Mouse (Mus musculus) stomach, embryonic 15.5 days (tissue): Measurements from ENCODE around the gene Dync1i2. TPM values are rescaled to one million over a fixed set of nuclear protein-coding genes. Genes with fewer than 3 reads are reported as not detected.
A peak's percentile ranks its signal among the peaks of the same experiment; 100 is the strongest.

Source experiments
- ATAC-seq: fragments of 200-750 bp; cut with Nextera tagmentation; 2 replicates; pipeline ENCODE4 v1.8.0; 2017; ENCODE audit warnings: low read depth, moderate number of reproducible peaks, moderate TSS enrichment; ENCODE audit not compliant: insufficient read depth, low FRiP score
- H3K27ac ChIP-seq: fragments of 300-500 bp; sonication (generic); 2 replicates; pipeline ENCODE4 v1.5.1; 2015; ENCODE audit warnings: mild to moderate bottlenecking, inconsistent platforms
- H3K27me3 ChIP-seq: fragments of 300-500 bp; sonication (generic); replicated peaks from 2 replicates; pipeline ENCODE4 v1.6.1; 2015; ENCODE audit warnings: inconsistent platforms
- H3K36me3 ChIP-seq: fragments of 300-500 bp; sonication (generic); 2 replicates; pipeline ENCODE4 v1.6.1; 2015; ENCODE audit warnings: inconsistent platforms
- H3K4me1 ChIP-seq: fragments of 300-500 bp; sonication (generic); 2 replicates; pipeline ENCODE4 v1.6.1; 2015; ENCODE audit warnings: inconsistent platforms
- H3K4me2 ChIP-seq: fragments of 300-500 bp; sonication (generic); 2 replicates; pipeline ENCODE4 v1.6.1; 2015; ENCODE audit warnings: mild to moderate bottlenecking, inconsistent platforms
- H3K4me3 ChIP-seq: fragments of 300-500 bp; sonication (generic); replicated peaks from 2 replicates; pipeline ENCODE4 v1.5.1; 2015; ENCODE audit warnings: inconsistent platforms
- H3K9ac ChIP-seq: fragments of 300-500 bp; sonication (generic); 2 replicates; pipeline ENCODE4 v1.6.1; 2015; ENCODE audit warnings: inconsistent platforms
- H3K9me3 ChIP-seq: fragments of 300-500 bp; sonication (generic); 2 replicates; pipeline ENCODE4 v1.6.1; 2016; ENCODE audit warnings: inconsistent platforms
- WGBS: fragments of 180-500 bp; shearing (Covaris S2); methylation state at CpG from one replicate; pipeline ENCODE4 v1.1.7; 2015; 5-methylcytosine and 5-hydroxymethylcytosine counted together
- polyA plus RNA-seq: library from polyadenylated mRNA; unstranded; fragments of >200 nt; fragmentation: Nextera tagmentation; extraction: Ambion mirVana; gene quantifications from 2 replicates; pipeline ENCODE4 v1.2.1, GENCODE M21; 2015

The Dync1i2 gene
- 78.1 and 80.5 TPM in 2 replicates for polyA plus RNA-seq

- under 1% methylated on average over 57 of the region's 57 CpGs for WGBS
- H3K9ac ChIP-seq, result peak within 1 kb of the TSS; percentile 66
- peak; percentile 100 for ATAC-seq
- H3K36me3 ChIP-seq, result peaks cover 6% of the 10 kb centered on the region; the same call in 1 of the 2 replicates
- peak within 1 kb of the TSS; percentile 75 for H3K4me3 ChIP-seq
- no peaks in the 10 kb centered on the region for H3K4me1 ChIP-seq
- H3K9me3 ChIP-seq, result no peaks in the 10 kb centered on the region
- H3K27ac ChIP-seq, result peak within 1 kb of the TSS; percentile 87
- no peaks in the 10 kb centered on the region for H3K27me3 ChIP-seq
- peak within 1 kb of the TSS; percentile 52 for H3K4me2 ChIP-seq
These were observed at the start of gene Dync1i2 for GRCm38 (mm10) chr2:71211591-71212359. Dync1i2 (plus strand) TSS chr2:71211706.

GRCm38 (mm10) chr2:71162831-71163621 lies 48.5 kb upstream of the Dync1i2 start:
- no peak for ATAC-seq
- Histone ChIP-seq H3K36me3 (no peaks in the 10 kb centered on the region), H3K4me1 (no peaks in the 10 kb centered on the region), H3K4me2 (no peak overlapping the region), H3K27ac (no peak overlapping the region), H3K27me3 (no peaks in the 10 kb centered on the region), H3K9me3 (no peaks in the 10 kb centered on the region), H3K9ac (no peak overlapping the region), H3K4me3 (no peak overlapping the region)
- WGBS, result 78% methylated on average over 25 of the region's 25 CpGs

DNA sequence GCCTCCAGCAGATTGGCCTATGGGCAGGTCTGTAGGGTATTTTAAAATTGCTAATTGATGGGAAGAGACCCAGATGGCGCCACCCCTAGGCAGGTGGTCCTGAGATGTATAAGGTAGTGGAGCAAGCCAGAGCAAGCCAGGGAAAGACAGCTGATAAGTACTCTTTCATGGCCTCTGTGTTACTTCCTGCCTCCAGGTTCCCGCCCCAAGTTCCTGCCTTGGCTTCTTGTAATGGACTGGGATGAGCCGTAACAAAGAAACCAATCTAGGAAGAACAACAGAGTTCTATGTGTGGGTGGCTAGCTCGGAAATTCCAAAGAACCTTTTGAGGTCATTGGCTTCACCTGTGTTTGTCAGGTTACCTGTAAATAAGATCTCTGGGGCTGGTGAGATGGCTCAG lies 44.3 kb upstream of the Dync1i2 start:
- no peaks in the 10 kb centered on the region for H3K4me1 ChIP-seq
- H3K4me2 ChIP-seq, result no peak overlapping the region
- no peaks in the 10 kb centered on the region for H3K36me3 ChIP-seq
- WGBS, result 80% methylated on average over 4 of the region's 4 CpGs
- no peak for ATAC-seq
- no peaks in the 10 kb centered on the region for H3K27me3 ChIP-seq
- H3K4me3 ChIP-seq, result no peak overlapping the region
- H3K9ac ChIP-seq, result no peak overlapping the region
- no peaks in the 10 kb centered on the region for H3K9me3 ChIP-seq
- H3K27ac ChIP-seq, result no peak overlapping the region

- no peak for ATAC-seq
- H3K27ac ChIP-seq, result peak overlapping the region; percentile 54
- 29% methylated on average over 10 of the region's 10 CpGs for WGBS
These were observed 43.0 kb upstream of the Dync1i2 start for GRCm38 (mm10) chr2:71168461-71169021.

DNA sequence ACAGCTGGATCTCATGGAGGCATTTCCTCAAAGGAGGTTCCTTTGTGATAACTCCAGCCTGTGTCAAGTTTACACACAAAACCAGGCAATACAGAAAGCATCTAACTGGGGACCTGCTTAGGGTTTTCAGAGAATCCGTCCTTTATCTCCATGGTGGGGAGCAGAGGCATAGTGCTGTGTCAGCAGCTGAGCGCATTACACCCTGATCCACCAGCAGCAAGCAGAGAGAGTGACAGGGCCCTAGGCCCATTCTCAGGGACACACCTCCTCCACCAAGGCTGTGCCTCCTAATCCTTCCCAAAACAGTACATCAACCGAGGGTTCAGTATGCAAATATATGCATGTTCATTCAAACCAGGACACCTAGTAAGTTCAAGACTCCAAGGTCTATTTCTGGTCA lies 38.5 kb upstream of the Dync1i2 start:
- H3K27ac ChIP-seq, result no peak overlapping the region
- no peaks in the 10 kb centered on the region for H3K27me3 ChIP-seq
- no peak for ATAC-seq
- no peaks in the 10 kb centered on the region for H3K36me3 ChIP-seq
- no peaks in the 10 kb centered on the region for H3K4me1 ChIP-seq
- no peaks in the 10 kb centered on the region for H3K9me3 ChIP-seq
- WGBS, result 80% methylated on average over 3 of the region's 3 CpGs
- H3K4me2 ChIP-seq, result no peak overlapping the region
- no peak overlapping the region for H3K9ac ChIP-seq
- H3K4me3 ChIP-seq, result no peak overlapping the region

More at GRCm38 (mm10) chr2:71168461-71169021, 43.0 kb upstream of the Dync1i2 start:
- Histone ChIP-seq H3K36me3 (no peaks in the 10 kb centered on the region), H3K9ac (no peak overlapping the region), H3K4me3 (no peak overlapping the region), H3K27me3 (no peaks in the 10 kb centered on the region), H3K4me1 (no peaks in the 10 kb centered on the region), H3K9me3 (no peaks in the 10 kb centered on the region), H3K4me2 (peak overlapping the region; percentile 8; the same call in 1 of the 2 replicates)

- no peaks in the 10 kb centered on the region for H3K4me1 ChIP-seq
- no peak overlapping the region for H3K4me3 ChIP-seq
- H3K27me3 ChIP-seq, result no peaks in the 10 kb centered on the region
- H3K9me3 ChIP-seq, result no peaks in the 10 kb centered on the region
- WGBS, result 43% methylated on average over 9 of the region's 9 CpGs
- H3K4me2 ChIP-seq, result no peak overlapping the region
- no peaks in the 10 kb centered on the region for H3K36me3 ChIP-seq
- no peak overlapping the region for H3K9ac ChIP-seq
- ATAC-seq, result no peak
- no peak overlapping the region for H3K27ac ChIP-seq
These were observed 34.9 kb upstream of the Dync1i2 start for GRCm38 (mm10) chr2:71176329-71177249.

DNA sequence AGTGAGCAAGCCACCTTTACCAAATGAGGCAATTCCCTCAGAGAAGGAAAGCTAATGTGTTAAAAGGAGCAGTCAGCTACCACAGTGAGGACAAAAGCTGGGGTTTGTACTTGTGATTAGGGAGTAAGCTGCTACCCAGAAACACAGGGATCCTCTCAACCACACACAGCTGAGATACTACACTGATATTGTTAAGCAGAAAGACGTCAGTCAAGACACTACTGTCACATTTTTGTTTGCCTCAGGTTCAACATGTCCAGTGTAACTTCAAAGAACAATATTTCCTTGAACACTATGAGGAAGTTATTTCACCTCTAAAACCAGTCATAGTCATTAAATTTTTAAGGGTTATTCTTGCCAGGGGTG lies 34.3 kb upstream of the Dync1i2 start:
- WGBS, result 68% methylated on average over 1 of the region's 1 CpGs
- Histone ChIP-seq H3K9me3 (no peaks in the 10 kb centered on the region), H3K4me3 (no peak overlapping the region), H3K4me2 (no peak overlapping the region), H3K9ac (no peak overlapping the region), H3K27ac (no peak overlapping the region), H3K36me3 (no peaks in the 10 kb centered on the region), H3K4me1 (no peaks in the 10 kb centered on the region), H3K27me3 (no peaks in the 10 kb centered on the region)
- no peak for ATAC-seq

- Histone ChIP-seq H3K4me1 (no peaks in the 10 kb centered on the region), H3K9me3 (no peaks in the 10 kb centered on the region), H3K27me3 (no peaks in the 10 kb centered on the region), H3K27ac (no peak overlapping the region), H3K9ac (no peak overlapping the region), H3K36me3 (no peaks in the 10 kb centered on the region), H3K4me2 (no peak overlapping the region), H3K4me3 (no peak overlapping the region)
- 95% methylated on average over 1 of the region's 1 CpGs for WGBS
- ATAC-seq, result no peak
These were observed 33.7 kb upstream of the Dync1i2 start for GRCm38 (mm10) chr2:71177760-71178159.

- no peak overlapping the region for H3K27ac ChIP-seq
- no peaks in the 10 kb centered on the region for H3K27me3 ChIP-seq
- WGBS, result 79% methylated on average over 10 of the region's 10 CpGs
- H3K4me2 ChIP-seq, result no peak overlapping the region
- H3K36me3 ChIP-seq, result no peaks in the 10 kb centered on the region
- H3K4me3 ChIP-seq, result no peak overlapping the region
- H3K4me1 ChIP-seq, result no peaks in the 10 kb centered on the region
- no peak for ATAC-seq
- no peaks in the 10 kb centered on the region for H3K9me3 ChIP-seq
- H3K9ac ChIP-seq, result no peak overlapping the region
These were observed 31.8 kb upstream of the Dync1i2 start for GRCm38 (mm10) chr2:71179716-71180115.

DNA sequence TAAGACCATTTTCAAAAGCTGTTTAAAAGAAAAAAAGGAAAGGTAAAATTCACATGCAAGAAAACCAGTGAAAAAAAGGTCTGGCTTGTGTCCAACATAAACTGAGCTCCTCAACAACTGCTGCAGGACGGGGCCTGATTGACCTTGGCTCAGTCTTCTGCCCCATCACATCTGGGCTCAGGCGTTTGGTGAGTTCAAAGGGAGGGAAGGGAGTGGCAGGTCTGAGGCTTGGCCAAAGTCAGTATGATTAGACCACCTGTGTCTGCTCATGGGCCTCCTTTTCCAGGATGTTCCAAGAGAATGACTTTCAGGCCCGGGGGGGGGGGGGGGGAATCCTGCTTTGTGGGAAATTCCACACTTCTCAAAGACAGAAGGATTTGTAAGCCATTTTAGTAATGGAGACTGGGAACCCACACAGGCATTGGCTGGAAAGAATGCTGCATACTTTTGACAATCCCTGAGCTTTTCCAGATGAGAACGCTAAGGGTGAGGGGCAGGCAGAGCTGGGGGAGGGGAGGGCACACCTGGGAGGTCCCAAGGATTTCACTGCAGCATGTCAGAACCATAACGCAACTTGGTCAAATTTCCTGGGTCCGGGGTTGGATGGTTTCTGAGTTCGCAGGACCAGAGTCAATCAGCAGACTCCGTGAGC lies 30.8 kb upstream of the Dync1i2 start:
- Histone ChIP-seq H3K4me2 (no peak overlapping the region), H3K36me3 (no peaks in the 10 kb centered on the region), H3K4me3 (no peak overlapping the region), H3K9ac (no peak overlapping the region), H3K9me3 (no peaks in the 10 kb centered on the region), H3K27ac (no peak overlapping the region), H3K4me1 (no peaks in the 10 kb centered on the region), H3K27me3 (no peaks in the 10 kb centered on the region)
- 34% methylated on average over 8 of the region's 8 CpGs for WGBS
- ATAC-seq, result no peak; the same call in 1 of the 2 replicates

- H3K9me3 ChIP-seq, result no peaks in the 10 kb centered on the region
- no peaks in the 10 kb centered on the region for H3K36me3 ChIP-seq
- no peak overlapping the region for H3K4me3 ChIP-seq
- no peak for ATAC-seq
- H3K27me3 ChIP-seq, result no peaks in the 10 kb centered on the region
- H3K27ac ChIP-seq, result no peak overlapping the region
- H3K4me2 ChIP-seq, result no peak overlapping the region
- 67% methylated on average over 3 of the region's 3 CpGs for WGBS
- no peak overlapping the region for H3K9ac ChIP-seq
- H3K4me1 ChIP-seq, result no peaks in the 10 kb centered on the region
These were observed 23.6 kb upstream of the Dync1i2 start for GRCm38 (mm10) chr2:71187950-71188349.
